9 mouse cellular contexts compared by ENCODE assay signal in the genomic region with DNA sequence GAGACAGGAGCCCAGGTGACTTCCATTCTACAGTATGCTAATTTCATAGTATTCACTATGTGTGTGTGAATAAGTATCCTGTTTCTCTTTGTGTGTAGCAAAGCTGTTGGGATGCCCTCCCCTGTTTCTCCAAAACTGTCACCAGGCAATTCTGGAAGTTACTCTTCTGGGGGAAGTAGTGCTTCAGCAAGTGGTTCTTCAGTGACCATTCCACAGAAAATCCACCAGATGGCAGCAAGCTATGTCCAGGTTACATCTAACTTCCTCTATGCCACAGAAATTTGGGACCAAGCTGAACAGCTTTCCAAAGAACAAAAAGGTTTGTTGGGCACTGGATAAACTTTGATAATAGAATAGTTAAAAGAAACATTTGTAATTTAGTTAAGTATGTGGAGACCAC. TPM values are rescaled to one million over a fixed set of nuclear protein-coding genes. Genes with fewer than 3 reads are reported as not detected.
DNase-seq lines count a peak whose midpoint lies in the region.
"Had no signal": no experiment of that assay in that cellular context is flagged by ENCODE, and none has a peak within 500 bp of the region (broad histone marks: within the 10 kb centered on the region; RNA-seq: fewer than 3 reads in every experiment).

No protein-coding gene starts in this region.

- DNase-seq in heart, adult 11 months, result peak; percentile 77
- no peak for DNase-seq in heart, adult 8-10 months (ENCODE audit: low spot score)
- DNase-seq in thymus, postnatal 0 days (ENCODE audit: low spot score), result peak; percentile 4
- no peak for DNase-seq in thymus, postnatal 14 days
- peak; percentile 33 for DNase-seq in induced T-regulatory cell, adult 2 months (ENCODE audit: low read depth)
- DNase-seq in cerebellum, postnatal 36 days, result no peak
- DNase-seq in adrenal gland, postnatal 25 days, result no peak
- DNase-seq in kidney, adult 8-10 months, result no peak

RNA-seq across cellular contexts. Expression of gene Leap2, which starts 11.2 kb away (rescaled TPM):
- not detected for total RNA-seq in heart, adult 8-10 months (2022)
- polyA plus RNA-seq in thymus, postnatal 0 days (2015; fragmentation: Nextera tagmentation; extraction: Ambion mirVana), result 0.29 TPM in 1 of 2 replicates, not detected in the other
- not detected in 2 replicates for total RNA-seq in adrenal gland, postnatal 25 days (2021)
- total RNA-seq: left cerebral cortex, postnatal 14 days had no signal

RNA-seq across cellular contexts. Expression of gene Uqcrq, which starts 18.9 kb away (rescaled TPM):
- 1,000 to 10,000 TPM; 2,591 to 2,839 (median 2,740) TPM for total RNA-seq in heart, adult 8-10 months (2022)
- 929 and 986 TPM in 2 replicates for polyA plus RNA-seq in thymus, postnatal 0 days (2015; fragmentation: Nextera tagmentation; extraction: Ambion mirVana)
- 989 and 1,060 TPM in 2 replicates for total RNA-seq in adrenal gland, postnatal 25 days (2021)

RNA-seq across cellular contexts. Expression of gene Gdf9, which starts 19.1 kb away (rescaled TPM):
- total RNA-seq in heart, adult 8-10 months (2022), result under 1 TPM; 0.14 to 0.44 (median 0.29) TPM
- polyA plus RNA-seq in thymus, postnatal 0 days (2015; fragmentation: Nextera tagmentation; extraction: Ambion mirVana), result 0.36 and 1.1 TPM in 2 replicates
- 1.4 and 2.2 TPM in 2 replicates for total RNA-seq in adrenal gland, postnatal 25 days (2021)

RNA-seq across cellular contexts. Expression of gene Gm10447, which starts 45.2 kb away (rescaled TPM):
- total RNA-seq in heart, adult 8-10 months (2022), result not detected
- polyA plus RNA-seq in thymus, postnatal 0 days (2015; fragmentation: Nextera tagmentation; extraction: Ambion mirVana), result not detected in 2 replicates
- total RNA-seq in adrenal gland, postnatal 25 days (2021), result 0.30 TPM in 1 of 2 replicates, not detected in the other
- total RNA-seq: left cerebral cortex, postnatal 14 days had no signal

RNA-seq across cellular contexts. Expression of gene Shroom1, which starts 45.3 kb away (rescaled TPM):
- under 1 TPM; 0.57 to 0.82 (median 0.73) TPM for total RNA-seq in heart, adult 8-10 months (2022)
- 0.27 and 0.42 TPM in 2 replicates for polyA plus RNA-seq in thymus, postnatal 0 days (2015; fragmentation: Nextera tagmentation; extraction: Ambion mirVana)
- total RNA-seq in adrenal gland, postnatal 25 days (2021), result 3.4 and 4.6 TPM in 2 replicates

Comparison
In these comparisons a context has a peak if more than half of its experiments do, and no peak if none do; other contexts are left out.
1. DNase-seq: peak in heart, adult 11 months (single experiment), thymus, postnatal 0 days (single experiment) and induced T-regulatory cell, adult 2 months (single experiment); none in heart, adult 8-10 months (single experiment), thymus, postnatal 14 days (single experiment), cerebellum, postnatal 36 days (0 of 2), adrenal gland, postnatal 25 days (single experiment) and kidney, adult 8-10 months (0 of 2).